8 mouse cellular contexts compared by ENCODE assay signal in the genomic region with DNA sequence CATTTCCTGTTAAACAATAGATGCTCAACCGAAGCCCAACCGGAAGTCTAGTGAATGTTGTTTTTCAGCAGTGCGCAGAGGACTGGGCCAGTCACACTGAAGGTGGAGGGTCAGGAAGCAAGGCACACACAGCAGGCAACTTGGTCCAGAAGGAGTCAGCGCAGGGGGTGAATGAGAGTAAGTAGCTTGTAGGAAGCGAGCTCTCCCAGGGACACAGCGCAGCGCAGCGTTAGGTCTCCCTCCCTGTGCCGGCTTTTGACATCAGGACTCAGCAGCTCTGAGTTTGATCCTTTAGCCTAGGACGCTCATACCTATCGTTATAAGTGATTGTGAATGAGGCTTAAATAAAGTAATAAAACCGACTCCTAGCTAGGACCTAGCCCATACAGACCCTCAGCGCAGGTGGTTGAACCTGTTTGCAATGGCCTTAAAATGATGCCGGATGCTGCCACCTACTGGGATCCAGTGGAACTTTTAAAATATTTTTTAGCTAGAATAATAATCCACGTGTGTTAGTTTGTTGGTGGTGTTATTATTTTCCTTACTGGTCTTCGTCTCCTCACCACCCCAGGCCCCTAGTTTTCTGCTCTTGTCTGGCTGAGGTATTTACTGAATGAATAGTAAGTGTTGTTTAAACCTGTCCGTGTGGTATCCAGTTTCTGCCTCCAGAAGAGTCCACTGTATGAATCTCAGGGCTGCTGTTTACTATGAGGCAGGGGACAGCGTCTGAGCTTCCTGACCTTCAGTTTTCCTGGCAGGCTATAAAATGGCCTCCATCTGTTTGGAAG.
DNase-seq lines count a peak whose midpoint lies in the region; ATAC-seq and TF ChIP-seq lines count a peak whose summit lies in the region.

No protein-coding gene starts in this region.

- no peaks in the 10 kb centered on the region; the same call in 1 of the 2 replicates for H3K27me3 ChIP-seq in forebrain, embryonic 12.5 days
- no peaks in the 10 kb centered on the region for H3K27me3 ChIP-seq in hindbrain, embryonic 15.5 days

- peak overlapping the region; percentile 54 for H3K4me2 ChIP-seq in forebrain, embryonic 12.5 days
- peak overlapping the region; percentile 72 for H3K4me2 ChIP-seq in hindbrain, embryonic 15.5 days

- H3K36me3 ChIP-seq in forebrain, embryonic 12.5 days (replicated peaks): no peaks in the 10 kb centered on the region
- H3K36me3 ChIP-seq in hindbrain, embryonic 15.5 days: no peaks in the 10 kb centered on the region

- H3K9me3 ChIP-seq in forebrain, embryonic 12.5 days: no peaks in the 10 kb centered on the region
- no peaks in the 10 kb centered on the region for H3K9me3 ChIP-seq in hindbrain, embryonic 15.5 days

- WGBS in forebrain, embryonic 12.5 days: 9% methylated on average over 18 of the region's 18 CpGs
- 10% methylated on average over 18 of the region's 18 CpGs for WGBS in hindbrain, embryonic 15.5 days

- DNase-seq in gastrocnemius, adult 2 months: peak; percentile 20
- DNase-seq in gastrocnemius, adult 8-10 months (ENCODE audit: low spot score in 2 of 2): no peak
- DNase-seq in cerebellum, adult 11 months: peak; percentile 33
- DNase-seq in layer of hippocampus, postnatal 36 days: peak; percentile 11 to 23
- DNase-seq in right cerebral cortex, postnatal 25 days: peak; percentile 16

- intact Hi-C loops in gastrocnemius, adult 2 months (cut with DNase I): loop anchor here (5.0 kb wide), 1 partner anchor 253 kb away; no protein-coding TSS in a partner anchor

- H3K4me1 ChIP-seq in forebrain, embryonic 12.5 days: peaks cover 3% of the 10 kb centered on the region; the same call in 1 of the 2 replicates
- H3K4me1 ChIP-seq in hindbrain, embryonic 15.5 days (replicated peaks): peaks cover 7% of the 10 kb centered on the region; the same call in 1 of the 2 replicates

- no peak overlapping the region for H3K27ac ChIP-seq in gastrocnemius, adult 2 months
- H3K27ac ChIP-seq in forebrain, embryonic 12.5 days: no peak overlapping the region
- H3K27ac ChIP-seq in hindbrain, embryonic 15.5 days (replicated peaks): no peak overlapping the region

- peak; percentile 83 for ATAC-seq in forebrain, embryonic 12.5 days (ENCODE audit: low FRiP score)
- ATAC-seq in hindbrain, embryonic 15.5 days (ENCODE audit: low FRiP score, low read depth): peak; percentile 86
- peak; percentile 87 for ATAC-seq in megakaryocyte, adult 5-6 weeks (ENCODE audit: poor library complexity, severe bottlenecking)

- peak; percentile 75 for TF ChIP-seq CTCF in gastrocnemius, adult 2 months (IDR thresholded peaks at IDR 0.05)

- peak overlapping the region; percentile 50 for H3K4me3 ChIP-seq in gastrocnemius, adult 2 months
- peak overlapping the region; percentile 30 for H3K4me3 ChIP-seq in forebrain, embryonic 12.5 days (replicated peaks)
- H3K4me3 ChIP-seq in hindbrain, embryonic 15.5 days: peak overlapping the region; percentile 33

- peak overlapping the region; percentile 25; the same call in 1 of the 2 replicates for H3K9ac ChIP-seq in forebrain, embryonic 12.5 days
- no peak overlapping the region for H3K9ac ChIP-seq in hindbrain, embryonic 15.5 days

Comparison
In these comparisons a context has a peak if more than half of its experiments do, and no peak if none do; other contexts are left out.
1. DNase-seq: peak in gastrocnemius, adult 2 months (single experiment), cerebellum, adult 11 months (single experiment), layer of hippocampus, postnatal 36 days (2 of 2) and right cerebral cortex, postnatal 25 days (single experiment); none in gastrocnemius, adult 8-10 months (0 of 2).
2. Peak in every context shown above with its lines, with median percentiles within 50 percentile points of each other: H3K4me3 ChIP-seq and ATAC-seq.